Mouse (Mus musculus) neural tube, embryonic 15.5 days (tissue): Measurements from ENCODE around the gene Ak1. TPM values are rescaled to one million over a fixed set of nuclear protein-coding genes. Genes with fewer than 3 reads are reported as not detected.

Experiments used
- ATAC-seq: fragments of 200-750 bp; cut with Nextera tagmentation; 2 replicates; pipeline ENCODE4 v1.8.0; 2017; ENCODE audit warnings: mild to moderate bottlenecking, moderate TSS enrichment, moderate library complexity; ENCODE audit not compliant: low FRiP score
- H3K27ac ChIP-seq: fragments of 300-500 bp; sonication (generic); replicated peaks from 2 replicates; pipeline ENCODE4 v1.5.1; 2015; ENCODE audit warnings: mild to moderate bottlenecking, inconsistent platforms
- H3K27me3 ChIP-seq: fragments of 300-500 bp; sonication (generic); replicated peaks from 2 replicates; pipeline ENCODE4 v1.6.1; 2015; ENCODE audit warnings: inconsistent platforms
- H3K36me3 ChIP-seq: fragments of 300-500 bp; sonication (generic); 2 replicates; pipeline ENCODE4 v1.6.1; 2015; ENCODE audit warnings: inconsistent platforms
- H3K4me1 ChIP-seq: fragments of 300-500 bp; sonication (generic); 2 replicates; pipeline ENCODE4 v1.6.1; 2015; ENCODE audit warnings: inconsistent platforms
- H3K4me2 ChIP-seq: fragments of 300-500 bp; sonication (generic); 2 replicates; pipeline ENCODE4 v1.6.1; 2015; ENCODE audit warnings: inconsistent platforms, mild to moderate bottlenecking, moderate library complexity
- H3K4me3 ChIP-seq: fragments of 300-500 bp; sonication (generic); replicated peaks from 2 replicates; pipeline ENCODE4 v1.5.1; 2015; ENCODE audit warnings: mild to moderate bottlenecking, inconsistent platforms
- H3K9ac ChIP-seq: fragments of 300-500 bp; sonication (generic); replicated peaks from 2 replicates; pipeline ENCODE4 v1.6.1; 2015; ENCODE audit warnings: mild to moderate bottlenecking, inconsistent platforms
- H3K9me3 ChIP-seq: fragments of 300-500 bp; sonication (generic); replicated peaks from 2 replicates; pipeline ENCODE4 v1.6.1; 2016; ENCODE audit warnings: inconsistent platforms
- WGBS: fragments of 180-500 bp; shearing (Covaris S2); methylation state at CpG from one replicate; pipeline ENCODE4 v1.1.7; 2015; ENCODE audit warnings: mixed read lengths; 5-methylcytosine and 5-hydroxymethylcytosine counted together
- polyA plus RNA-seq: library from polyadenylated mRNA; unstranded; fragments of >200 nt; fragmentation: Nextera tagmentation; extraction: Ambion mirVana; gene quantifications from 2 replicates; pipeline ENCODE4 v1.2.1, GENCODE M21; 2015

Gene Ak1
- polyA plus RNA-seq, 1 experiment from 2014 or later, result 103 TPM

- H3K4me3 ChIP-seq, result no peak overlapping the region
- no peak overlapping the region for H3K27ac ChIP-seq
- no peak for ATAC-seq
- 54% methylated on average over 7 of the region's 7 CpGs for WGBS
- H3K4me2 ChIP-seq, result no peak overlapping the region
- H3K36me3 ChIP-seq, result no peaks in the 10 kb centered on the region
- no peaks in the 10 kb centered on the region for H3K9me3 ChIP-seq
- no peaks in the 10 kb centered on the region for H3K27me3 ChIP-seq
- peaks cover 5% of the 10 kb centered on the region; the same call in 1 of the 2 replicates for H3K4me1 ChIP-seq
- H3K9ac ChIP-seq, result no peak overlapping the region
These were observed 40.0 kb downstream of the Ak1 start for GRCm38 (mm10) chr2:32661509-32662107.

- no peaks in the 10 kb centered on the region for H3K27me3 ChIP-seq
- H3K4me2 ChIP-seq, result no peak overlapping the region
- peaks cover 5% of the 10 kb centered on the region; the same call in 1 of the 2 replicates for H3K4me1 ChIP-seq
- ATAC-seq, result no peak
- no peaks in the 10 kb centered on the region for H3K9me3 ChIP-seq
- 53% methylated on average over 5 of the region's 5 CpGs for WGBS
- H3K9ac ChIP-seq, result no peak overlapping the region
- no peak overlapping the region for H3K4me3 ChIP-seq
- H3K27ac ChIP-seq, result no peak overlapping the region
- no peaks in the 10 kb centered on the region for H3K36me3 ChIP-seq
These were observed 40.7 kb downstream of the Ak1 start for GRCm38 (mm10) chr2:32662291-32662690.

GRCm38 (mm10) chr2:32665345-32665744 is 43.8 kb downstream of the Ak1 start:
- no peak overlapping the region for H3K9ac ChIP-seq
- no peak for ATAC-seq
- 71% methylated on average over 8 of the region's 8 CpGs for WGBS
- no peaks in the 10 kb centered on the region for H3K27me3 ChIP-seq
- peaks cover 8% of the 10 kb centered on the region; the same call in 1 of the 2 replicates for H3K4me1 ChIP-seq
- H3K4me2 ChIP-seq, result no peak overlapping the region
- no peaks in the 10 kb centered on the region for H3K9me3 ChIP-seq
- H3K27ac ChIP-seq, result no peak overlapping the region
- H3K4me3 ChIP-seq, result no peak overlapping the region
- no peaks in the 10 kb centered on the region for H3K36me3 ChIP-seq

- Histone ChIP-seq H3K9me3 (no peaks in the 10 kb centered on the region), H3K4me1 (peaks cover 8% of the 10 kb centered on the region; the same call in 1 of the 2 replicates), H3K4me2 (no peak overlapping the region), H3K4me3 (no peak overlapping the region), H3K36me3 (no peaks in the 10 kb centered on the region), H3K27ac (no peak overlapping the region), H3K27me3 (no peaks in the 10 kb centered on the region), H3K9ac (no peak overlapping the region)
- ATAC-seq, result no peak
- whole genome bisulfite sequencing, result 91% methylated on average over 6 of the region's 6 CpGs
These were observed 44.3 kb downstream of the Ak1 start for GRCm38 (mm10) chr2:32665853-32666252.

- Histone ChIP-seq H3K9me3 (no peaks in the 10 kb centered on the region), H3K9ac (no peak overlapping the region), H3K4me3 (no peak overlapping the region), H3K4me1 (peaks cover 8% of the 10 kb centered on the region; the same call in 1 of the 2 replicates), H3K27me3 (no peaks in the 10 kb centered on the region), H3K36me3 (no peaks in the 10 kb centered on the region), H3K4me2 (no peak overlapping the region), H3K27ac (no peak overlapping the region)
- WGBS, result 20% methylated on average over 11 of the region's 11 CpGs
- no peak for ATAC-seq
These were observed 46.2 kb downstream of the Ak1 start for GRCm38 (mm10) chr2:32667775-32668174.

- WGBS, result 77% methylated on average over 7 of the region's 7 CpGs
- Histone ChIP-seq H3K9ac (no peak overlapping the region), H3K4me2 (no peak overlapping the region), H3K36me3 (no peaks in the 10 kb centered on the region), H3K9me3 (no peaks in the 10 kb centered on the region), H3K4me1 (peaks cover 8% of the 10 kb centered on the region; the same call in 1 of the 2 replicates), H3K27me3 (no peaks in the 10 kb centered on the region), H3K27ac (no peak overlapping the region), H3K4me3 (no peak overlapping the region)
- no peak for ATAC-seq
These were observed 46.6 kb downstream of the Ak1 start for GRCm38 (mm10) chr2:32668176-32668575.

- Histone ChIP-seq H3K9ac (no peak overlapping the region), H3K9me3 (no peaks in the 10 kb centered on the region), H3K4me3 (no peak overlapping the region), H3K36me3 (no peaks in the 10 kb centered on the region), H3K27ac (no peak overlapping the region), H3K27me3 (no peaks in the 10 kb centered on the region), H3K4me1 (peaks cover 8% of the 10 kb centered on the region; the same call in 1 of the 2 replicates), H3K4me2 (no peak overlapping the region)
- ATAC-seq, result no peak
- WGBS, result 44% methylated on average over 3 of the region's 3 CpGs
These were observed 48.3 kb downstream of the Ak1 start for GRCm38 (mm10) chr2:32669876-32670275.

- Histone ChIP-seq H3K27me3 (no peaks in the 10 kb centered on the region), H3K36me3 (no peaks in the 10 kb centered on the region), H3K4me3 (no peak overlapping the region), H3K4me2 (no peak overlapping the region), H3K9me3 (no peaks in the 10 kb centered on the region), H3K27ac (no peak overlapping the region), H3K9ac (no peak overlapping the region), H3K4me1 (peaks cover 3% of the 10 kb centered on the region; the same call in 1 of the 2 replicates)
- no peak for ATAC-seq
- 94% methylated on average over 9 of the region's 9 CpGs for WGBS
These were observed 49.6 kb downstream of the Ak1 start for GRCm38 (mm10) chr2:32671147-32671546.

- Histone ChIP-seq H3K27me3 (no peaks in the 10 kb centered on the region), H3K36me3 (no peaks in the 10 kb centered on the region), H3K9ac (no peak overlapping the region), H3K4me1 (peaks cover 2% of the 10 kb centered on the region; the same call in 1 of the 2 replicates), H3K9me3 (no peaks in the 10 kb centered on the region), H3K4me3 (no peak overlapping the region), H3K4me2 (no peak overlapping the region), H3K27ac (no peak overlapping the region)
- ATAC-seq, result no peak
- 72% methylated on average over 9 of the region's 9 CpGs for WGBS
These were observed 50.5 kb downstream of the Ak1 start for GRCm38 (mm10) chr2:32671907-32672595.

GRCm38 (mm10) chr2:32673176-32673917 is 51.8 kb downstream of the Ak1 start:
- H3K4me1 ChIP-seq, result no peaks in the 10 kb centered on the region; the same call in 1 of the 2 replicates
- no peak overlapping the region for H3K27ac ChIP-seq
- ATAC-seq, result no peak
- no peaks in the 10 kb centered on the region for H3K27me3 ChIP-seq
- no peak overlapping the region for H3K4me2 ChIP-seq
- H3K4me3 ChIP-seq, result no peak overlapping the region
- no peak overlapping the region for H3K9ac ChIP-seq
- no peaks in the 10 kb centered on the region for H3K36me3 ChIP-seq
- 85% methylated on average over 16 of the region's 16 CpGs for whole genome bisulfite sequencing
- no peaks in the 10 kb centered on the region for H3K9me3 ChIP-seq

- no peaks in the 10 kb centered on the region for H3K9me3 ChIP-seq
- ATAC-seq, result no peak
- no peak overlapping the region for H3K4me3 ChIP-seq
- 92% methylated on average over 3 of the region's 3 CpGs for WGBS
- H3K9ac ChIP-seq, result no peak overlapping the region
- H3K27me3 ChIP-seq, result no peaks in the 10 kb centered on the region
- H3K36me3 ChIP-seq, result no peaks in the 10 kb centered on the region
- H3K27ac ChIP-seq, result no peak overlapping the region
- peaks cover 6% of the 10 kb centered on the region; the same call in 1 of the 2 replicates for H3K4me1 ChIP-seq
- no peak overlapping the region for H3K4me2 ChIP-seq
These were observed 55.3 kb downstream of the Ak1 start for GRCm38 (mm10) chr2:32676821-32677220.
